Mouse (Mus musculus) lung, postnatal 0 days (tissue): Measurements from ENCODE around the gene Cers1. TPM values are rescaled to one million over a fixed set of nuclear protein-coding genes. Genes with fewer than 3 reads are reported as not detected.

Experiments
- ATAC-seq: fragments of 200-750 bp; cut with Nextera tagmentation; 2 replicates; pipeline ENCODE4 v1.8.0; 2017; ENCODE audit warnings: moderate library complexity
- DNase-seq: peaks from one replicate; pipeline ENCODE4 v3.0.0-alpha.2; 2016; ENCODE audit warnings: low spot score
- H3K27ac ChIP-seq: fragments of 300-500 bp; sonication (generic); 2 replicates; pipeline ENCODE4 v1.5.1; 2014; ENCODE audit warnings: antibody characterized with exemption, mild to moderate bottlenecking, low read length, mixed read lengths
- H3K27me3 ChIP-seq: fragments of 300-500 bp; sonication (generic); replicated peaks from 2 replicates; pipeline ENCODE4 v1.6.1; 2014; ENCODE audit warnings: low read length, mixed read lengths; ENCODE audit not compliant: insufficient read depth
- H3K36me3 ChIP-seq: fragments of 300-500 bp; sonication (generic); 2 replicates; pipeline ENCODE4 v1.6.1; 2014; ENCODE audit warnings: low read length, mixed read lengths; ENCODE audit not compliant: insufficient read depth
- H3K4me1 ChIP-seq: fragments of 300-500 bp; sonication (generic); 2 replicates; pipeline ENCODE4 v1.6.1; 2014; ENCODE audit warnings: antibody characterized with exemption, low read depth, low read length, mixed read lengths; ENCODE audit not compliant: insufficient read depth
- H3K4me2 ChIP-seq: fragments of 300-500 bp; sonication (generic); replicated peaks from 2 replicates; pipeline ENCODE4 v1.6.1; 2014; ENCODE audit warnings: low read depth, mild to moderate bottlenecking, low read length, moderate library complexity, mixed read lengths
- H3K4me3 ChIP-seq: fragments of 300-500 bp; sonication (generic); 2 replicates; pipeline ENCODE4 v1.5.1; 2014; ENCODE audit warnings: low read depth, low read length
- H3K9ac ChIP-seq: fragments of 300-500 bp; sonication (generic); replicated peaks from 2 replicates; pipeline ENCODE4 v1.6.1; 2014; ENCODE audit warnings: low read depth, mild to moderate bottlenecking
- H3K9me3 ChIP-seq: fragments of 300-500 bp; sonication (generic); 2 replicates; pipeline ENCODE4 v1.6.1; 2016; ENCODE audit warnings: low read length, mixed read lengths
- CTCF ChIP-seq: IDR thresholded peaks from 2 replicates; pipeline ENCODE4 v1.5.1; 2016; ENCODE audit warnings: antibody characterized with exemption, mild to moderate bottlenecking
- EP300 ChIP-seq: IDR thresholded peaks from 2 replicates; pipeline ENCODE4 v1.6.1; 2016; ENCODE audit warnings: antibody characterized with exemption, mild to moderate bottlenecking, control low read depth
- WGBS: fragments of 180-500 bp; shearing (Covaris S2); extraction: QIAGEN DNeasy Blood & Tissue Kit; methylation state at CpG from one replicate; pipeline ENCODE4 v1.1.7; 2014; 5-methylcytosine and 5-hydroxymethylcytosine counted together
- polyA plus RNA-seq: library from polyadenylated mRNA; unstranded; fragments of >200 nt; fragmentation: Nextera tagmentation; extraction: Ambion mirVana; gene quantifications from 2 replicates; pipeline ENCODE4 v1.2.1, GENCODE M21; 2015

Gene Cers1
- polyA plus RNA-seq, 1 experiment from 2014 or later: 0.63 TPM

DNA sequence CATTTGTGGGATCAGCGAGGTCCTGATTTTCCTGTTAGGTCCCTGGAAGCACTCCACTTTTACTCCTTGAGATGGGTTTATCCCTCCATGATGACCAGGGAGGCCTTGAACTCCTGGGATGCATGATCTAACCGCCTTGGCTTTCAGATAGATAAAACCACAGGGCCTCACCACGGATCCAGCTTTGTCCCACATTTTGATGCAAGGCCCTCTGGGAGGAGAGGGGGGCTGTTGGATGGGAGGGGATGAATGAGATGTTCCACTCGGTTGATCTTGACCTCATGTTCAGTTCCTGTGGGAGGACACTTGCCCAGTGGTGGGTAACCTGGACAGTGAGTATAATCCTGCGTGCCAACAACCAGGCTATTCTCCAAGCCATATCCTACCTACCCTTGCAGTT lies 31.2 kb upstream of the Cers1 start:
- H3K4me1 ChIP-seq: no peaks in the 10 kb centered on the region; the same call in 1 of the 2 replicates
- H3K9me3 ChIP-seq: no peaks in the 10 kb centered on the region
- 71% methylated on average over 5 of the region's 5 CpGs for WGBS
- DNase-seq (no peak), ATAC-seq (no peak)
- no peak overlapping the region for H3K4me2 ChIP-seq
- H3K9ac ChIP-seq: no peak overlapping the region
- peaks cover 11% of the 10 kb centered on the region; the same call in 1 of the 2 replicates for H3K36me3 ChIP-seq
- no peak for TF ChIP-seq CTCF
- no peaks in the 10 kb centered on the region for H3K27me3 ChIP-seq
- H3K4me3 ChIP-seq: no peak overlapping the region
- H3K27ac ChIP-seq: no peak overlapping the region

DNA sequence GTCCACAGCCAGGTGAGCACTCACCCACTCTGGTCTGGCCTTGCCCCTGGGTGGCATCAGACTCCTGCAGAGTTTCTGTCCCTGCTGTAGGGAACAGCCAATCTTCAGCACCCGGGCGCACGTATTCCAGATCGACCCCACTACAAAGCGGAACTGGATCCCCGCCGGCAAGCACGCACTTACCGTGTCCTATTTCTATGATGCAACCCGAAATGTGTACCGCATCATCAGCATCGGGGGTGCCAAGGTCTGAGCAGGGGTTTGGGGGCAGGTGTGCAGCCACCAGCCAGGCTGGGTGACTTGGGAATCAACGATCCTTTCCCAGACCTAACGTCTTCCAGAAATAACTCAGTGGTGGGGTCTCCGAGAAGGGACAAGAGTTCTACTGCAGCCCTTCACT lies 30.3 kb upstream of the Cers1 start:
- Histone ChIP-seq H3K9ac (no peak overlapping the region), H3K4me1 (no peaks in the 10 kb centered on the region; the same call in 1 of the 2 replicates), H3K27ac (no peak overlapping the region), H3K27me3 (no peaks in the 10 kb centered on the region), H3K4me2 (no peak overlapping the region), H3K36me3 (peaks cover 16% of the 10 kb centered on the region; the same call in 1 of the 2 replicates), H3K4me3 (no peak overlapping the region), H3K9me3 (no peaks in the 10 kb centered on the region)
- ATAC-seq: no peak
- WGBS: 97% methylated on average over 15 of the region's 15 CpGs
- TF ChIP-seq CTCF (no peak), EP300 (no peak)
- DNase-seq: no peak

DNA sequence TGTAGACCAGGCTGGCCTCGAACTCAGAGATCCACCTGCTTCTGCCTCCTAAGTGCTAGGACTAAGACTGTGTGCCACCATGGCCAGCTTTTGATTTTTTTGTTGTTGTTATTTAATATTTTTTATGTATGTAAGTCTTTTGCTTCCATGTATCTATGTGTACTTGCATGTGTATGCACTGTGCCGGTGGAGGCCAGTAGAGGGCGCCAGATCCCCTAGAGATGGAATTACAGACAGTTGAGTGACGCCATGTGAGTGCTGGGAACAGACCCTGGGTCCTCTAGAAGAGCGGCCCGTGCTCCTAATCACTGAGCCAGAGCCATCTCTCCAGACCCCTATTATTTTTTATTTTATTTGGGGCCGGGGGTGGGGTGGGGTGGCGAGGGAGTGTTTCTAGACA lies 28.8 kb upstream of the Cers1 start:
- no peaks in the 10 kb centered on the region for H3K27me3 ChIP-seq
- ATAC-seq (no peak), DNase-seq (no peak)
- H3K4me3 ChIP-seq: no peak overlapping the region
- peak; percentile 47 for TF ChIP-seq CTCF
- no peak for TF ChIP-seq EP300
- H3K4me1 ChIP-seq: no peaks in the 10 kb centered on the region; the same call in 1 of the 2 replicates
- peaks cover 16% of the 10 kb centered on the region; the same call in 1 of the 2 replicates for H3K36me3 ChIP-seq
- H3K9ac ChIP-seq: no peak overlapping the region
- H3K4me2 ChIP-seq: no peak overlapping the region
- H3K27ac ChIP-seq: no peak overlapping the region
- no peaks in the 10 kb centered on the region for H3K9me3 ChIP-seq
- WGBS: 88% methylated on average over 8 of the region's 8 CpGs

DNA sequence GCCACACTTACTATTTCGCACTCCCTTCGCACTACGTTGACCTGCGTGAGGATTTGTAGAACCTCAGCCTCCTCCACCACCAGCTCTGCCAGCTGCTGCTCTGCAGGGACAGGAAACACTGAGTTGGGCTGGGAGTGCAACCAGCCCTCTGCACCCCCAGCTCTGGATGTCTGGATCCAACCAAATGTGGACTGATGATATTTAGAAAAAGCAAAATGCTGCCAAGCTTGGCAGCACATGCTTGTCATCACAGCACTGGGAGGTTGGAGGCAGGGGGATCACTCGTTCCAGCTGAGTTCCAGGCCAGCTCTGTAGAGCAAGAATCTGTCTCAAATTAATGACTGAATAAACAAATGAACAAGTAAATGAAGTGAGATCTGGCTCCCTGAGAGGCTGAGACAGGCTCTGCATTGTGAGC lies 21.6 kb upstream of the Cers1 start:
- ATAC-seq: peak; percentile 88
- H3K27ac ChIP-seq: no peak overlapping the region
- H3K36me3 ChIP-seq: peaks cover 38% of the 10 kb centered on the region
- peak; percentile 89 for DNase-seq
- no peak overlapping the region for H3K4me3 ChIP-seq
- no peaks in the 10 kb centered on the region for H3K9me3 ChIP-seq
- no peak overlapping the region for H3K4me2 ChIP-seq
- H3K4me1 ChIP-seq: no peaks in the 10 kb centered on the region; the same call in 1 of the 2 replicates
- no peak for TF ChIP-seq EP300
- TF ChIP-seq CTCF: no peak
- H3K9ac ChIP-seq: no peak overlapping the region
- no peaks in the 10 kb centered on the region for H3K27me3 ChIP-seq
- 27% methylated on average over 5 of the region's 5 CpGs for WGBS

DNA sequence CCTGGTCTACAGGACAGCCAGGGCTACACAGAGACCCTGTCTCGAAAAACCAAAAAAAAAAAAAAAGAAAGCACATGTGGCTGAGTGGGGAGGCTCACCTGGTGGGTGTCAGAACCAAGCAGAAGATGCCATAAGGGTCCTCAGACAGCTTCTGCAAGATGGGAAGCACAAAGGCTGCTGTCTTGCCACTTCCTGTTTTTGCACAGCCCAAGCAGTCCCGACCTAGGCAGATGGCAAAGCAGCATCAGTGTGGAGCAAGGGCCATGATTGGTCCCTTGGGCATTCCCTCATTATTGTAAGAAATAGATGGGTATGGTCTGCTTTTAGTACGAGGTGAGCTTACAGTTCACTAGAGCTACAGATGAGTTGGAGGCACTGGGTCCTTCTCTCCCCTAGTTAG lies 14.7 kb upstream of the Cers1 start:
- ATAC-seq (no peak), DNase-seq (no peak)
- no peaks in the 10 kb centered on the region for H3K9me3 ChIP-seq
- TF ChIP-seq CTCF (no peak), EP300 (no peak)
- H3K9ac ChIP-seq: no peak overlapping the region
- H3K4me3 ChIP-seq: no peak overlapping the region
- H3K4me2 ChIP-seq: no peak overlapping the region
- H3K36me3 ChIP-seq: peaks cover 21% of the 10 kb centered on the region
- no peaks in the 10 kb centered on the region for H3K27me3 ChIP-seq
- H3K27ac ChIP-seq: no peak overlapping the region
- WGBS: 69% methylated on average over 3 of the region's 3 CpGs
- H3K4me1 ChIP-seq: peaks cover 10% of the 10 kb centered on the region; the same call in 1 of the 2 replicates

DNA sequence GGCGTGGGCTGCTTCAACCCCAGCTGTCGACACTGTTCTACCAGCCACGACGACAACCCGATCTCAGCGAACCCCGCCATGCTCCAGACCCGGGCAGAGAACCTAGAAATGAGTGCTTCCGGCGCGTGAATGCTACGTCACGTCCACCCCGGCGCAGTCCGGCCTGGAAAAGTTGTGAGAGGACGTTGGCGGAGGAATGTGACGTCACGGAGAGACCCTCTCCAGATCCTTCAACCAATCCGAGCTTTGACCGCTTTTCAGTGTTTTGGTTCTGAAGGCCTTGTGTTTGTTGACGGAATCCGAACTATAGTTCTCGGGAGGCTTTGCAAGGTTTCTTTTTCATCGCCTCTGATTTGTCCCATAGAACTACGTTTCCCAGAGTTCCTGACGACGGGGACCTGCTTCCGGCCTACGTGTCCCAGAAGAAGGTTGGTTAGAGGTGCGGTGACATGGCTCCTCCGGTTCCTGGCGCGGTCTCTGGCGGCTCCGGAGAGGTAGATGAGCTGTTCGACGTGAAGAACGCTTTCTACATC lies 13.2 kb upstream of the Cers1 start, which contains the start of the genes Ddx49 and Cope:
Gene Ddx49, minus strand, starts transcription at position 132 of the 533 bp plus-strand sequence.
Gene Cope, plus strand, starts transcription at position 161 of the 533 bp plus-strand sequence.
- WGBS: under 1% methylated on average over 40 of the region's 40 CpGs
- no peaks in the 10 kb centered on the region for H3K27me3 ChIP-seq
- H3K9me3 ChIP-seq: no peaks in the 10 kb centered on the region
- peak within 1 kb of the TSS; percentile 77 for H3K27ac ChIP-seq
- peak within 1 kb of the TSS; percentile 83 for H3K4me2 ChIP-seq
- H3K36me3 ChIP-seq: peaks cover 24% of the 10 kb centered on the region
- peak within 1 kb of the TSS; percentile 77 for H3K9ac ChIP-seq
- TF ChIP-seq CTCF: no peak
- 0 out of 2 replicates have a peak, but pooled peaks have one; percentile 8 for TF ChIP-seq EP300
- DNase-seq (peak; percentile 95), ATAC-seq (peak; percentile 95)
- H3K4me3 ChIP-seq: peak within 1 kb of the TSS; percentile 89
- peaks cover 10% of the 10 kb centered on the region; the same call in 1 of the 2 replicates for H3K4me1 ChIP-seq
